Mouse (Mus musculus) cortical plate, adult 2 months (tissue): ENCODE results near the gene Psmb3. TPM values are rescaled to one million over a fixed set of nuclear protein-coding genes. Genes with fewer than 3 reads are reported as not detected.
A peak's percentile ranks its signal among the peaks of the same experiment; 100 is the strongest.

Experiments used
- H3K27ac ChIP-seq: fragments of 200-500 bp; 2 replicates; pipeline ENCODE4 v1.5.1; 2012; ENCODE audit warnings: low read length, control low read depth, inconsistent platforms; ENCODE audit not compliant: insufficient read depth
- H3K4me1 ChIP-seq: fragments of 200-500 bp; 2 replicates; pipeline ENCODE4 v1.6.1; 2011; ENCODE audit warnings: low read length; ENCODE audit not compliant: control insufficient read depth, insufficient read depth
- H3K4me3 ChIP-seq: fragments of 200-500 bp; 2 replicates; pipeline ENCODE4 v1.5.1; 2011; ENCODE audit warnings: mild to moderate bottlenecking, low read length, control low read depth; ENCODE audit not compliant: insufficient read depth
- CTCF ChIP-seq: fragments of 200-500 bp; IDR thresholded peaks from 2 replicates; pipeline ENCODE4 v1.5.1; 2011; ENCODE audit warnings: mild to moderate bottlenecking, control low read depth, low read length; ENCODE audit not compliant: insufficient read depth; ENCODE audit errors: extremely low read depth
- POLR2A ChIP-seq: fragments of 200-500 bp; IDR thresholded peaks from 2 replicates; pipeline ENCODE4 v1.6.1; 2011; ENCODE audit warnings: mild to moderate bottlenecking, low read length, control low read depth; ENCODE audit not compliant: insufficient read depth; ENCODE audit errors: extremely low read depth
- polyA plus RNA-seq: library from polyadenylated mRNA; depleted of rRNA; stranded (reverse); fragments of >200 nt; gene quantifications from 2 replicates; pipeline ENCODE4 v1.2.3, GENCODE M21; 2012

The Psmb3 gene
- polyA plus RNA-seq, 1 experiment = 249 TPM

GRCm38 (mm10) chr11:97689861-97690260 is 13.3 kb upstream of the Psmb3 start:
- H3K27ac ChIP-seq = no peak overlapping the region
- peak; percentile 82 for TF ChIP-seq CTCF
- TF ChIP-seq POLR2A = no peak
- peaks cover 4% of the 10 kb centered on the region for H3K4me1 ChIP-seq
- H3K4me3 ChIP-seq = no peak overlapping the region

DNA sequence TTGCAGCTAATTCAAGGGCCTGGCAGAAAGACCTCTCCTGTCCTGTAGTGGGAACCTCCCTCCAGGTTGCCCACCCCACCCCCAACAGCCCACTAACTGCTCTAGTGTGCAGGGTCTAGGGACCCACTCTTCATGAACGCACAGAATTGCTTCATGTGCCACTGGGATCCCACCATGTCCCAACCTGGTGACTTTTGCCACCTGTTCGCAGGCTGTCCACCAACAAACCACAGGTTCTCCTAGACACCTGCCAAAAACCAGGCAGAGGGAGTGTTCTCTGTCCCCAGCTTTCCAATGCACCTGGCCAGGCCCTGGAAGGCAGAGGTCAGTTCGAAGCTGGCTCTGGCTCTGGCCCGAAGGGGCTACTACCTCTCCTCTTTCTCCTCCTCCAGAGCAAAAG is 8.8 kb upstream of the Psmb3 start:
- TF ChIP-seq CTCF (no peak), POLR2A (no peak)
- Histone ChIP-seq H3K27ac (no peak overlapping the region), H3K4me3 (no peak overlapping the region), H3K4me1 (peaks cover 5% of the 10 kb centered on the region)

DNA sequence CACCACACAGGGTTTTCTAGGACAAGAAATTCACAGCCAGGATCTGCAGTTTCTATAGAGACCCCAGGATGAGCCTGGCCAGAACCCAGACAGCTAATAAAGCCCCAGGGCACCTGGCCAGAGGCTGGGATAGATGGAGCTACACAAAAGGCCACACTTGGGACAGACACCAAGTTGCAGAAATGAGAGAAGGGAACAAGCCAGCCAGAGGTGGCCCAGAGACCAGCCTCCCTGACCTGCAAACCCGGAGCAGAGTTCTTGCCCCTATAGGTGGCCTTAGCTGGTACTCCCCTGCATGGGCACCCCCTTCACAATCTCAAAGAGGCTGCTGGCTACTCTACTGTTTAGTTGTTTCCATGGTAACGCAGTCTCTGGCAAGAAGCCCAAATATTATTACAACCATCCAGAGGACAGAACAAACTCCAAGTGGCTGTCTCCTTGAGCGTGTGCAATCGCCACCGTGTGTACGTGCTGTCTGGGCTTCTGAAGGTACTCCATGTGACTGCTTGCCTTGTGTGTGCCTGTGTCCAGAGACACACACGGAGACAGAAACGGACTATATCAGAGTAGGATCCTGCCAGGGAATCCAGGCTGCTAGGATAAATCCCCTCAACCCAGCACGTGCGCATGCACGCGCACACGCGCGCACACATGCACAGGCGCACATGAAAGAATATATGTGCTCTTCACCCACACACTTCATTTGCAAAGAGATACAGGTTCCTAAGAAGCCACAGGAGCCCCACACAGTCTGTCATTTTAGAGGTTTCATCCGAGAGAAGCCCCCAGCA is 8.1 kb upstream of the Psmb3 start:
- TF ChIP-seq CTCF = no peak
- no peak for TF ChIP-seq POLR2A
- H3K27ac ChIP-seq = no peak overlapping the region
- H3K4me1 ChIP-seq = peaks cover 5% of the 10 kb centered on the region
- H3K4me3 ChIP-seq = no peak overlapping the region

GRCm38 (mm10) chr11:97695712-97696401 is 7.3 kb upstream of the Psmb3 start:
- H3K4me3 ChIP-seq = no peak overlapping the region
- peaks cover 6% of the 10 kb centered on the region for H3K4me1 ChIP-seq
- no peak for TF ChIP-seq POLR2A
- TF ChIP-seq CTCF = no peak
- H3K27ac ChIP-seq = no peak overlapping the region

- no peak overlapping the region for H3K4me3 ChIP-seq
- TF ChIP-seq CTCF (no peak), POLR2A (no peak)
- peaks cover 7% of the 10 kb centered on the region for H3K4me1 ChIP-seq
- H3K27ac ChIP-seq = no peak overlapping the region
These were observed 6.5 kb upstream of the Psmb3 start for GRCm38 (mm10) chr11:97696669-97697068.

- peak overlapping the region; percentile 91; the same call in 1 of the 2 replicates for H3K4me3 ChIP-seq
- peaks cover 7% of the 10 kb centered on the region for H3K4me1 ChIP-seq
- H3K27ac ChIP-seq = no peak overlapping the region
- TF ChIP-seq POLR2A = no peak
- TF ChIP-seq CTCF = no peak
These were observed 5.9 kb upstream of the Psmb3 start for GRCm38 (mm10) chr11:97697199-97697890.

DNA sequence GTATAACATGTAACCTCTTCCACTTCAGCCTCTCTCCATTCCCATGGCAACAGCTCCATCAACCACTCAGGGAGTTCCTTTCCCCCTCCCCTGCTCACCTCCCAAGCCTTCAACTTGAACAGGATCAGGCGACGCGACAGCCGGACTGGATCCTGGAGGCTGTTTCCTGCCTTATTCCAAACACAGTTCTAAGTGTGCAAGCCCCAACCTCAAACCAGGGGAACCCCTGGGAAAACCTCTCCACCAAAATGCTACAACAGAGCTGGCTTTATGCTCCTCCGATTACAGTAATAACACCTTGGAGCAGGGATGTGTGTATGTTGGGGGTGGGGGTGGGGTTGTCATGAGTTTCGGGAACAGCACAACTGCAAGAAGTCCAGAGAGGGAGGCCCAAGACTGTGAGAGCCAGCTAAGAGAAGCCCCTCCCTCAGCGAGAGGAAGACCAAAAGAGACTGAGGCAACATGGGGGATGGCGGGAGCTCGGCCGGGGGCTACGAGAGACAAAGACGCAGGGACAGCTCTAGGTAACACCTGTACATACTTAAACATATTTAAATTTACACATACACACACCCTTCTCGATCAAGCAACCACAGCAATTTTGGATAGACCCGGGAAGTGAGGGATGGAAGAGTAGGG is 5.2 kb upstream of the Psmb3 start:
- no peak for TF ChIP-seq CTCF
- Histone ChIP-seq H3K4me3 (peak overlapping the region; percentile 91), H3K27ac (no peak overlapping the region), H3K4me1 (peaks cover 7% of the 10 kb centered on the region)

DNA sequence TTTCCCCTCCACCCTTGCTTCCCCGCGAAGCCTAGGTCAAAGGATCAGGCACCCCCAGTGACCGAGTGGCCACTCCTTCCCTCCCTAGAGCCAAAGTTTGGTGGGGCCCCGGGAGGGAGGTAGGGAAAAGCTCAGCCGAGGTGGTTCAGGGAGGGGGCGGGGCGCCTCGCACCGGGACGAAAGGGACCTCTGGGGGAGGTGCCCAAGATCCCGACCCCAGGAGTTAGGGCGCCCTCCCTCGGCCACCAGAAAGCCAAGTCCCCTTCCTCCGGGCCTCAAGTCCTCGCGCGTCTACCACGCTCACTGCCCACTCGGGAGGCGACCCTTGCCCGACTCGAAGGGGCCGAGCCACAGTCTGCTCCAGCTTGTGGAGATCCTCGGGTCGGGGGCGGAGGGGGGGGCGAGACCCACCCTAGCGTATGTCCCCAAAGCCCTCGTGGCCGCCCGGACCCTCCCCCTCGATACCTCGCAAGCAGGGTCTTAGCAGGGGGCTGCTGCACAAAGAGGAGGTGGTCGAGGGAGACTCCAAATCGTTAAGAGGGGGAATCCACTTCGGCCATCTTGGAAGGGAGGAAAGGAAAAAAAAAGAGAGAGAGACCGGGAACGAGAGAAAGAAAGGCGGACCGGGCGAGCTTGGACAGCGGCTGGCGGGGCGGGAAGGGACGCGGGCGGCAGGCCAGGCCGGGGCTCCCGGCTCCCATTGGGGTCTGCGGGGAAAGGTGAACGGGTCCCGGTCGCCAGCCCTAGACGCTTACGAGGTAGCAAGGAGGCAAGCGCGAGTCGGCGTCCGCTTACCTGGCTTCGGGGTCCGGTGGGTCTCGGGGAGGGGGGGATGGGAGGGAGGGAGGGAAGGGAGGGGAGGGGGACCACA is 4.2 kb upstream of the Psmb3 start:
- H3K27ac ChIP-seq = peak overlapping the region; percentile 24
- peaks cover 8% of the 10 kb centered on the region for H3K4me1 ChIP-seq
- TF ChIP-seq CTCF (no peak), POLR2A (no peak)
- peak overlapping the region; percentile 91 for H3K4me3 ChIP-seq

- H3K4me1 ChIP-seq = peaks cover 10% of the 10 kb centered on the region
- TF ChIP-seq CTCF (no peak), POLR2A (peak; percentile 93)
- H3K27ac ChIP-seq = peak overlapping the region; percentile 70
- H3K4me3 ChIP-seq = peak overlapping the region; percentile 91
These were observed 3.6 kb upstream of the Psmb3 start for GRCm38 (mm10) chr11:97699626-97700002.
